Mouse (Mus musculus): Measurements from ENCODE around the gene Ddx43. TPM values are rescaled to one million over a fixed set of nuclear protein-coding genes. Genes with fewer than 3 reads are reported as not detected.

Ddx43 gene
- 0.16 TPM in 1 of 2 replicates, not detected in the other for polyA plus RNA-seq (2012; rRNA removed; ENCODE audit: low replicate concordance)

GRCm38 (mm10) chr9:78395630-78396351, at the start of gene Ddx43:
Gene Ddx43, plus strand, starts transcription at chr9:78395777.

DNA sequence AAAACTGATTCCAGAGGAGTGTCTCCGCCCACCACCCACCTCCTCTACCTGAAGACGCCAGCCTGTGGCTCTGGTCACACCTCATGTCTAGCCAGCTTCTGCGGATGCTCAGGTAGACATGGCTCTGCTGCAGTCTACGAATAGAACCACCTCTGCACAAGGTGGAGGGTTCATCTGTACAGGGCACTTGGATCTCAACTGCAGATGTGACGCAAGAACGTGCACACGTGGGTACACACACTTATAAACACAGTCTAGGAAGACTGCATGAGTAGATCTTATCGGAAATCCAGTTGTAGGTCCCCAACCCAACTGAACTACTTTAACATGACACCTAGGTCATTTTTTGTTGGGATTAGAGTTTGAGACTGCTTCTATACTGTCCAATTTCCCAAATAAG, 40.0 kb upstream of the Ddx43 start, which contains the start of gene Gsta2:
Gene Gsta2 (minus strand): TSS at position 178 of the 400 bp plus-strand sequence.

DNA sequence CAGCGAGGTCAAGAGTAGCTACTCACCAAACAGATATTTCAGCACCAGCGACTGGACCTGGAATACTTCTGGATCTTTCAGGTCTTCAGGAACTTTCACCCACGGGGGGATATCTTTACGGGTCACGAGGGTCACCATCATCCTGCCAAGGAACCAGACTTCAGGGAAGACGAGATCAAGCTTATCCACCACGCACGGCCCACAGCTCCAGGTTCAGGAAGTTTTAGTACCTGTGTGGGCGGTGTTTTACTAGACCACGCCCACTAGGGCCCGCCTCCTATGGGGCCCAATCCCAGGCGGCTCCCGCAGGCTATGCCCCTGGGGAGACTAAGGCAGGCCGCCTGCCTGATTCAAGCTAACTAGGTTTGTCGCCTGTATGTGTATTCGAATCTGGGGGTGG, 27.6 kb upstream of the Ddx43 start, which contains the start of gene Dppa5a:
Gene Dppa5a (minus strand): TSS at position 219 of the 400 bp plus-strand sequence.

DNA sequence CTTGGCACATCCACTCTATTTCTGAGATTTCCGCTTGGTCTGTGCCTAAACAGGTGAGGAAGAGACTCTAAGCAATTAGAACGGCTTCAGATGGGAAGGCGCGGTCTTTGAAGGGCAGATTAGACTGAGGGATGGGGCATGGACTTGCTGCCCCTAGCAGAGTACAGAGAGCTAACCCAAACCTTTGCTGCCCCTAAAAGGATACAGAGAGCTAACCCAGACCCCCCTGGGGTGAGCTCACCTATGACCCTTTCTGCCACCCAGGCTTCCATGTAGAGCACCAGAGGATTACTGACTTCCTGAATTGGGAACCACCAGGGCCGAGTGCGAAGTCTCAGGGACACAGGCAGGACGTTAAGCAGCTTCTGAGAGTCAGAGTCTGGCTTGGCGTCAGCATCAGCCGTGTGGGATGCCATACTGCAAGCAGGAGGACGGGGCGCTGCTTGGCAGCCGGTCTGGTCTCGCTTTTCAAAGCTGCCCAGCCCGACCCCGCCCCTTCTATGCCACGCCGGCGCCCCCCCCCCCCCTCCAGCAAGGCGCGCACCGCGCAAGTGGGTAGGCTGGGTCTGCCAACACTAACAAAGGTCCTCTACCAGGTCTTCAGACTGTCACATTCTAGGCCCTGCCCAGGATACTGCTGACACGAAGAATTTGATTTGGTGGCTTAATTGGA, 17.3 kb upstream of the Ddx43 start, which contains the start of gene Ooep:
Gene Ooep (minus strand): TSS at position 613 of the 673 bp plus-strand sequence.

DNA sequence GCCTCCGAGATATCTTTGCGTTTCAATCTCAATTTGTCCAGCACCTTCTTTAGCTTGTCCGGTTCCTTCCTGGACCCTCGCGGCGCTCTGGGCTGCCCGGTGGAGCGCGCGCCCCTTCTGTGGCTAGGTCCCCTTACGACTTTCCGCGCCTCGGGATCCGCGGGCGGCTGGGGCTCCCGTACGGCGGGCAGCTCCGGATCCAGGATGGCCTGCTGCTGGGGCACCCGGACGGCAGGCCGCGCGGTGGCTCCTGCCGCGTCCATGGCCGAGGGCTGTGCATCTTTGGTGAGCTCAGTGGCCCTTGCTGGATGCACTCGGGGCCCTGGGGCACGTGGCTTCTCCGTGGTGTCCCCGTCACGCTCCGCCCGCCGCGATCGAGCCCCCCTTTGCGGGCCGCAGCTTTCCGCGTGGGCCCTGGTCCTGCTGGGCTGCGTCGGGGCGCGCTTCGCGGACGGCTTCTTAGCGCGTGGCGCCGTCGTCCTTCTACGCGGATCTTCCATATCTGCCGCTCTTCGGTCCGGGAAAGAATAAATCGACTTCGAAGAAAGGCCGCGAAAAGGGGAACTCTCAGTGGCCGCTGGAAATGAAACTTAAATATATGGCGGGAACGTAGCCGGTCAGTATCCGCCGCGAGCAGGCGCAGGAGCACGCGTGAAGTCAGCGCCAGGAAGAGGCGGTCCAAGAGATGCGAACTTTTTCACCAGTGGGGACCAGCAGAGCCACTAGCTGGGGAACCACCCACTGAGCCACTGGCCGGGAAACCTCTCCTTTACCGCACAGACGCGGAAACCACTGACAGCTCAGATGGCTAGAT, 47.2 kb downstream of the Ddx43 start, which contains the start of gene Cgas:
Gene Cgas (minus strand): TSS at position 659 of the 814 bp plus-strand sequence.

GRCm38 (mm10) chr9:78447973-78448873, 52.6 kb downstream of the Ddx43 start, which contains the start of the genes Mto1 and Gm17324:
Gene Mto1, plus strand, starts transcription at chr9:78448208.
Gene Gm17324, minus strand, starts transcription at chr9:78448786.

Other genes starting within 250 kb of the Ddx43 start
- gene Gsta4, start 213.0 kb upstream of the Ddx43 start, polyA plus RNA-seq (2012; rRNA removed; ENCODE audit: low replicate concordance): 8.4 and 20.7 TPM in 2 replicates
- gene Gsta1, start 165.1 kb upstream of the Ddx43 start, polyA plus RNA-seq (2012; rRNA removed; ENCODE audit: low replicate concordance): 0.23 TPM in 1 of 2 replicates, not detected in the other
- not detected in 2 replicates for gene Gm3776, start 138.6 kb upstream of the Ddx43 start, polyA plus RNA-seq (2012; rRNA removed; ENCODE audit: low replicate concordance)
- not detected in 2 replicates for gene Gm10639, start 105.9 kb upstream of the Ddx43 start, polyA plus RNA-seq (2012; rRNA removed; ENCODE audit: low replicate concordance)
- not detected in 2 replicates for gene Omt2a, start 81.0 kb upstream of the Ddx43 start, polyA plus RNA-seq (2012; rRNA removed; ENCODE audit: low replicate concordance)
- not detected in 2 replicates for gene Omt2b, start 68.2 kb upstream of the Ddx43 start, polyA plus RNA-seq (2012; rRNA removed; ENCODE audit: low replicate concordance)
- not detected in 2 replicates for gene Gsta2, start 40.0 kb upstream of the Ddx43 start, polyA plus RNA-seq (2012; rRNA removed; ENCODE audit: low replicate concordance)
- gene Dppa5a, start 27.6 kb upstream of the Ddx43 start, polyA plus RNA-seq (2012; rRNA removed; ENCODE audit: low replicate concordance): not detected in 2 replicates
- gene Ooep, start 17.1 kb upstream of the Ddx43 start, polyA plus RNA-seq (2012; rRNA removed; ENCODE audit: low replicate concordance): not detected in 2 replicates
- gene Cgas, start 47.5 kb downstream of the Ddx43 start, polyA plus RNA-seq (2012; rRNA removed; ENCODE audit: low replicate concordance): 0.59 and 0.92 TPM in 2 replicates
- 18.2 and 18.5 TPM in 2 replicates for gene Mto1, start 52.4 kb downstream of the Ddx43 start, polyA plus RNA-seq (2012; rRNA removed; ENCODE audit: low replicate concordance)
- 0.22 and 0.50 TPM in 2 replicates for gene Gm17324, start 53.0 kb downstream of the Ddx43 start, polyA plus RNA-seq (2012; rRNA removed; ENCODE audit: low replicate concordance)
- gene Eef1a1, start 93.4 kb downstream of the Ddx43 start, polyA plus RNA-seq (2012; rRNA removed; ENCODE audit: low replicate concordance): 2,902 and 4,422 TPM in 2 replicates
- gene Slc17a5, start 192.3 kb downstream of the Ddx43 start, polyA plus RNA-seq (2012; rRNA removed; ENCODE audit: low replicate concordance): 6.8 and 8.9 TPM in 2 replicates
- 2.6 and 2.7 TPM in 2 replicates for gene Cd109, start 219.8 kb downstream of the Ddx43 start, polyA plus RNA-seq (2012; rRNA removed; ENCODE audit: low replicate concordance)

All from mammary gland, adult 2 months (tissue).